8 mouse cellular contexts compared by ENCODE assay signal in the genomic region with DNA sequence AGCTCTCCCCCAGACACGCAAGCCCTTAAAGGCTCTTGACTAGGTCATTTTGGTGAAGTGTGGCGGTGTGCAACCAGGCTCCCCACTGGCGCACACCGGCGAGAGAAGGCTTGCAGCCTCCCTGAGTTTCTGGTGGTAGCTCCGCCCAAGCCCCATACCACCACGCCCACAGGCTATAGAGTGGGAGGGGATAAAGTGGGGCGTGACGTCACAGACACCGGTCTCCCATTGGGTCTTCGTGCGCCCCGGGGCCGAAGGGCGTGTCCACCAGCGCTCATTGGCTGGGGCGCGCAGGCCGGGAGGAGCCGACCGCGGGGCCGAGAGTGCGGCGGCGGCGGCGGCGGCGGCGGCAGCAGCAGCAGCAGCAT. TPM values are rescaled to one million over a fixed set of nuclear protein-coding genes. Genes with fewer than 3 reads are reported as not detected.
DNase-seq lines count a peak whose midpoint lies in the region; ATAC-seq lines count a peak whose summit lies in the region.

A gene (plus strand): TSS at position 277 of the 368 bp plus-strand sequence.

- DNase-seq in T-cell, adult 2 months (ENCODE audit: low spot score): peak; percentile 99
- peak; percentile 97 for DNase-seq in cerebellum, postnatal 36 days
- peak; percentile 97 to 98 for DNase-seq in frontal cortex, postnatal 36 days (ENCODE audit: low spot score in 2 of 2)
- peak; percentile 99 for DNase-seq in left cerebral cortex, adult 11 months (ENCODE audit: low spot score)
- DNase-seq in lung, postnatal 4 days: peak; percentile 99
- DNase-seq in retina, postnatal 7 days (ENCODE audit: low read depth, low spot score): peak; percentile 97
- DNase-seq in urinary bladder, adult 2 months (ENCODE audit: low spot score): peak; percentile 88

- under 1% methylated on average over 15 of the region's 31 CpGs for WGBS in hindbrain, embryonic 15.5 days

- 0 out of 2 replicates have a peak, but pooled peaks cover 3% of the 10 kb centered on the region for H3K27me3 ChIP-seq in hindbrain, embryonic 15.5 days

- H3K4me3 ChIP-seq in hindbrain, embryonic 15.5 days: peak within 1 kb of the TSS; percentile 83

- peak within 1 kb of the TSS; percentile 96 for H3K4me2 ChIP-seq in hindbrain, embryonic 15.5 days

- peak within 1 kb of the TSS; percentile 85 for H3K27ac ChIP-seq in hindbrain, embryonic 15.5 days (replicated peaks)

- H3K9me3 ChIP-seq in hindbrain, embryonic 15.5 days: peaks cover under 1% of the 10 kb centered on the region; the same call in 1 of the 2 replicates

- peaks cover 2% of the 10 kb centered on the region; the same call in 1 of the 2 replicates for H3K36me3 ChIP-seq in hindbrain, embryonic 15.5 days

- ATAC-seq in hindbrain, embryonic 15.5 days (ENCODE audit: low FRiP score, low read depth): peak; percentile 99

- H3K4me1 ChIP-seq in hindbrain, embryonic 15.5 days (replicated peaks): peaks cover 13% of the 10 kb centered on the region

- peak within 1 kb of the TSS; percentile 84 for H3K9ac ChIP-seq in hindbrain, embryonic 15.5 days

RNA-seq across cellular contexts. Expression of the gene that starts here (rescaled TPM):
- 47.7 and 48.0 TPM in 2 replicates for polyA plus RNA-seq in hindbrain, embryonic 15.5 days (2015; fragmentation: Nextera tagmentation; extraction: Ambion mirVana)
- polyA plus RNA-seq in urinary bladder, adult 2 months (2012; rRNA removed): 37.5 and 41.9 TPM in 2 replicates

Comparison
In these comparisons a context has a peak if more than half of its experiments do, and no peak if none do; other contexts are left out.
1. Peak in every context shown above with its lines: DNase-seq, ATAC-seq, H3K4me3 ChIP-seq and H3K27ac ChIP-seq.